Mouse (Mus musculus): ENCODE results near the gene Cemip.

GRCm38 (mm10) chr7:83978410-83978809 lies 107.9 kb downstream of the Cemip start:
- TF ChIP-seq POLR2A (IDR thresholded peaks at IDR 0.05; ENCODE audit: borderline replicate concordance, extremely low read depth, insufficient read depth, insufficient read length, poor library complexity, severe bottlenecking) (no peak), CTCF (IDR thresholded peaks at IDR 0.05; ENCODE audit: borderline replicate concordance, extremely low read depth, insufficient read depth, insufficient read length) (no peak)
